Mouse (Mus musculus): Measurements from ENCODE around the gene H2-M10.2.

- TF ChIP-seq CTCF (IDR thresholded peaks at IDR 0.05; ENCODE audit: extremely low read depth, insufficient read length, insufficient replicate concordance, low read depth, low read length) (no peak), POLR2A (IDR thresholded peaks at IDR 0.05; ENCODE audit: low read depth, low read length) (no peak)
Measured at GRCm38 (mm10) chr17:36248886-36249285, 37.4 kb downstream of the H2-M10.2 start.
